Mouse (Mus musculus): ENCODE results near the gene Rfng.

- TF ChIP-seq CTCF (IDR thresholded peaks at IDR 0.05; ENCODE audit: borderline replicate concordance, insufficient read depth, low read depth, low read length) (no peak), POLR2A (IDR thresholded peaks at IDR 0.05; ENCODE audit: borderline replicate concordance, insufficient read depth, low read length) (no peak)
Measured at GRCm38 (mm10) chr11:120828416-120828815, 44.4 kb upstream of the Rfng start.

Measured in cerebellum, adult 2 months (tissue).